Mouse (Mus musculus): ENCODE results near the gene Larp7.

Gene Larp7

GRCm38 (mm10) chr3:127552973-127553719 lies at the start of gene Larp7, which contains the start of gene Zgrf1:
Gene Larp7 (minus strand): TSS chr3:127553349.
Gene Zgrf1 (plus strand): TSS chr3:127553489.
- DNase-seq (ENCODE audit: low read depth in 1 of 2, low spot score in 2 of 2), result peak; percentile 97 to 98

GRCm38 (mm10) chr3:127597136-127597535 lies 44.0 kb upstream of the Larp7 start:
- no peak for DNase-seq (ENCODE audit: low read depth in 1 of 2, low spot score in 2 of 2)

- DNase-seq (ENCODE audit: low read depth in 1 of 2, low spot score in 2 of 2), result peak in 1 of 2 experiments; percentile 15
Measured at GRCm38 (mm10) chr3:127572557-127572956, 19.4 kb upstream of the Larp7 start.

GRCm38 (mm10) chr3:127565129-127565528 lies 12.0 kb upstream of the Larp7 start:
- DNase-seq (ENCODE audit: low read depth in 1 of 2, low spot score in 2 of 2), result no peak

- no peak for DNase-seq (ENCODE audit: low read depth in 1 of 2, low spot score in 2 of 2)
Measured at GRCm38 (mm10) chr3:127562974-127563373, 9.8 kb upstream of the Larp7 start.

GRCm38 (mm10) chr3:127558201-127558600 lies 5.1 kb upstream of the Larp7 start:
- DNase-seq (ENCODE audit: low read depth in 1 of 2, low spot score in 2 of 2), result no peak

GRCm38 (mm10) chr3:127554723-127555122 lies 1.6 kb upstream of the Larp7 start:
- no peak for DNase-seq (ENCODE audit: low read depth in 1 of 2, low spot score in 2 of 2)

- no peak for DNase-seq (ENCODE audit: low read depth in 1 of 2, low spot score in 2 of 2)
Measured at GRCm38 (mm10) chr3:127553720-127554043, 533 bp upstream of the Larp7 start.

- DNase-seq (ENCODE audit: low read depth in 1 of 2, low spot score in 2 of 2), result no peak
Measured at GRCm38 (mm10) chr3:127552434-127552972, 646 bp downstream of the Larp7 start.

GRCm38 (mm10) chr3:127547882-127548281 lies 5.3 kb downstream of the Larp7 start:
- no peak for DNase-seq (ENCODE audit: low read depth in 1 of 2, low spot score in 2 of 2)

- no peak for DNase-seq (ENCODE audit: low read depth in 1 of 2, low spot score in 2 of 2)
Measured at GRCm38 (mm10) chr3:127544610-127545121, 8.5 kb downstream of the Larp7 start.

GRCm38 (mm10) chr3:127543976-127544375 lies 9.2 kb downstream of the Larp7 start:
- no peak for DNase-seq (ENCODE audit: low read depth in 1 of 2, low spot score in 2 of 2)

- DNase-seq (ENCODE audit: low read depth in 1 of 2, low spot score in 2 of 2), result no peak
Measured at GRCm38 (mm10) chr3:127539193-127539592, 14.0 kb downstream of the Larp7 start.

GRCm38 (mm10) chr3:127530293-127530692 lies 22.9 kb downstream of the Larp7 start:
- no peak for DNase-seq (ENCODE audit: low read depth in 1 of 2, low spot score in 2 of 2)

GRCm38 (mm10) chr3:127529824-127530223 lies 23.3 kb downstream of the Larp7 start:
- DNase-seq (ENCODE audit: low read depth in 1 of 2, low spot score in 2 of 2), result no peak

GRCm38 (mm10) chr3:127529210-127529609 lies 23.9 kb downstream of the Larp7 start:
- no peak for DNase-seq (ENCODE audit: low read depth in 1 of 2, low spot score in 2 of 2)

GRCm38 (mm10) chr3:127527465-127528034 lies 25.6 kb downstream of the Larp7 start:
- DNase-seq (ENCODE audit: low read depth in 1 of 2, low spot score in 2 of 2), result no peak

- no peak for DNase-seq (ENCODE audit: low read depth in 1 of 2, low spot score in 2 of 2)
Measured at GRCm38 (mm10) chr3:127525188-127525819, 27.8 kb downstream of the Larp7 start.

GRCm38 (mm10) chr3:127521156-127521555 lies 32.0 kb downstream of the Larp7 start:
- DNase-seq (ENCODE audit: low read depth in 1 of 2, low spot score in 2 of 2), result no peak

- no peak for DNase-seq (ENCODE audit: low read depth in 1 of 2, low spot score in 2 of 2)
Measured at GRCm38 (mm10) chr3:127520300-127520699, 32.8 kb downstream of the Larp7 start.

- no peak for DNase-seq (ENCODE audit: low read depth in 1 of 2, low spot score in 2 of 2)
Measured at GRCm38 (mm10) chr3:127515251-127515650, 37.9 kb downstream of the Larp7 start.

GRCm38 (mm10) chr3:127513699-127514098 lies 39.5 kb downstream of the Larp7 start:
- no peak for DNase-seq (ENCODE audit: low read depth in 1 of 2, low spot score in 2 of 2)

Data from monocyte, adult 2 months (primary cell).